Mouse (Mus musculus) embryonic facial prominence, embryonic 14.5 days (tissue): Measurements from ENCODE around the gene Slc2a9. TPM values are rescaled to one million over a fixed set of nuclear protein-coding genes. Genes with fewer than 3 reads are reported as not detected.

Experiments used
- ATAC-seq: fragments of 200-750 bp; cut with Nextera tagmentation; 2 replicates; pipeline ENCODE4 v1.8.0; 2017; ENCODE audit warnings: low read depth, moderate number of reproducible peaks, moderate TSS enrichment
- DNase-seq: peaks from one replicate; pipeline ENCODE4 v3.0.0-alpha.2; 2015; ENCODE audit warnings: low spot score
- H3K27ac ChIP-seq: fragments of 300-500 bp; sonication (generic); replicated peaks from 2 replicates; pipeline ENCODE4 v1.5.1; 2014; ENCODE audit warnings: low read depth, mild to moderate bottlenecking, low read length, moderate library complexity
- H3K27me3 ChIP-seq: fragments of 300-500 bp; sonication (generic); replicated peaks from 2 replicates; pipeline ENCODE4 v1.6.1; 2014; ENCODE audit warnings: low read length; ENCODE audit not compliant: control insufficient read depth, insufficient read depth
- H3K36me3 ChIP-seq: fragments of 300-500 bp; sonication (generic); 2 replicates; pipeline ENCODE4 v1.6.1; 2014; ENCODE audit warnings: low read length, mixed read lengths; ENCODE audit not compliant: control insufficient read depth, insufficient read depth
- H3K4me1 ChIP-seq: fragments of 300-500 bp; sonication (generic); 2 replicates; pipeline ENCODE4 v1.6.1; 2014; ENCODE audit warnings: antibody characterized with exemption, low read length; ENCODE audit not compliant: control insufficient read depth, insufficient read depth
- H3K4me2 ChIP-seq: fragments of 300-500 bp; sonication (generic); 2 replicates; pipeline ENCODE4 v1.6.1; 2014; ENCODE audit warnings: low read depth, mild to moderate bottlenecking, low read length, moderate library complexity, mixed read lengths
- H3K4me3 ChIP-seq: fragments of 300-500 bp; sonication (generic); 2 replicates; pipeline ENCODE4 v1.5.1; 2014; ENCODE audit warnings: low read depth, mild to moderate bottlenecking, low read length
- H3K9ac ChIP-seq: fragments of 300-500 bp; sonication (generic); 2 replicates; pipeline ENCODE4 v1.6.1; 2014; ENCODE audit warnings: low read depth, mild to moderate bottlenecking, low read length, moderate library complexity, mixed read lengths
- H3K9me3 ChIP-seq: fragments of 300-500 bp; sonication (generic); 2 replicates; pipeline ENCODE4 v1.6.1; 2016; ENCODE audit warnings: low read length; ENCODE audit not compliant: control insufficient read depth
- WGBS: fragments of 180-500 bp; shearing (Covaris S2); extraction: QIAGEN DNeasy Blood & Tissue Kit; methylation state at CpG from one replicate; pipeline ENCODE4 v1.1.7; 2014; 5-methylcytosine and 5-hydroxymethylcytosine counted together
- polyA plus RNA-seq: library from polyadenylated mRNA; unstranded; fragments of >200 nt; fragmentation: Nextera tagmentation; extraction: Ambion mirVana; gene quantifications from 2 replicates; pipeline ENCODE4 v1.2.1, GENCODE M21; 2014

The Slc2a9 gene
- polyA plus RNA-seq, 1 experiment from 2014 or later = 0.56 TPM

- no peaks in the 10 kb centered on the region for H3K27me3 ChIP-seq
- no peak overlapping the region for H3K4me2 ChIP-seq
- H3K9me3 ChIP-seq = no peaks in the 10 kb centered on the region
- no peak overlapping the region for H3K9ac ChIP-seq
- no peaks in the 10 kb centered on the region for H3K36me3 ChIP-seq
- H3K4me1 ChIP-seq = peaks cover 19% of the 10 kb centered on the region
- no peak overlapping the region for H3K4me3 ChIP-seq
- WGBS = 89% methylated on average over 5 of the region's 5 CpGs
- no peak for DNase-seq
- no peak for ATAC-seq
- no peak overlapping the region for H3K27ac ChIP-seq
These were observed 138.5 kb downstream of the Slc2a9 start for GRCm38 (mm10) chr5:38364396-38364795.

GRCm38 (mm10) chr5:38359716-38360115 lies 143.2 kb downstream of the Slc2a9 start:
- H3K9me3 ChIP-seq = no peaks in the 10 kb centered on the region
- H3K4me1 ChIP-seq = no peaks in the 10 kb centered on the region
- no peak for DNase-seq
- no peaks in the 10 kb centered on the region; the same call in 1 of the 2 replicates for H3K27me3 ChIP-seq
- no peak overlapping the region for H3K4me3 ChIP-seq
- H3K36me3 ChIP-seq = no peaks in the 10 kb centered on the region
- WGBS = 74% methylated on average over 2 of the region's 2 CpGs
- ATAC-seq = no peak
- no peak overlapping the region for H3K4me2 ChIP-seq
- no peak overlapping the region for H3K9ac ChIP-seq
- no peak overlapping the region for H3K27ac ChIP-seq

- DNase-seq (no peak), ATAC-seq (no peak)
- Histone ChIP-seq H3K27ac (no peak overlapping the region), H3K27me3 (no peaks in the 10 kb centered on the region; the same call in 1 of the 2 replicates), H3K9me3 (no peaks in the 10 kb centered on the region), H3K4me2 (no peak overlapping the region), H3K9ac (no peak overlapping the region), H3K4me3 (no peak overlapping the region), H3K36me3 (no peaks in the 10 kb centered on the region), H3K4me1 (no peaks in the 10 kb centered on the region)
- WGBS = 79% methylated on average over 3 of the region's 3 CpGs
These were observed 146.0 kb downstream of the Slc2a9 start for GRCm38 (mm10) chr5:38356927-38357326.

- ATAC-seq = no peak
- no peak overlapping the region for H3K4me2 ChIP-seq
- DNase-seq = no peak
- no peaks in the 10 kb centered on the region for H3K27me3 ChIP-seq
- no peak overlapping the region for H3K9ac ChIP-seq
- H3K9me3 ChIP-seq = no peaks in the 10 kb centered on the region
- H3K36me3 ChIP-seq = no peaks in the 10 kb centered on the region
- WGBS = 29% methylated on average over 5 of the region's 5 CpGs
- no peak overlapping the region for H3K4me3 ChIP-seq
- H3K27ac ChIP-seq = no peak overlapping the region
- H3K4me1 ChIP-seq = no peaks in the 10 kb centered on the region
These were observed 152.5 kb downstream of the Slc2a9 start for GRCm38 (mm10) chr5:38350351-38350929.

- Histone ChIP-seq H3K4me3 (no peak overlapping the region), H3K4me2 (no peak overlapping the region), H3K9me3 (no peaks in the 10 kb centered on the region), H3K4me1 (no peaks in the 10 kb centered on the region), H3K36me3 (no peaks in the 10 kb centered on the region), H3K27ac (no peak overlapping the region), H3K27me3 (no peaks in the 10 kb centered on the region), H3K9ac (no peak overlapping the region)
- ATAC-seq (0 out of 2 replicates have a peak, but pooled peaks have one; percentile 18), DNase-seq (peak; percentile 56)
- WGBS = 24% methylated on average over 10 of the region's 10 CpGs
These were observed 156.1 kb downstream of the Slc2a9 start for GRCm38 (mm10) chr5:38346646-38347432.

GRCm38 (mm10) chr5:38343101-38343500 lies 159.8 kb downstream of the Slc2a9 start:
- 59% methylated on average over 3 of the region's 3 CpGs for WGBS
- no peak for ATAC-seq
- Histone ChIP-seq H3K9ac (no peak overlapping the region), H3K4me2 (no peak overlapping the region), H3K9me3 (no peaks in the 10 kb centered on the region), H3K4me3 (no peak overlapping the region), H3K27ac (no peak overlapping the region), H3K4me1 (no peaks in the 10 kb centered on the region), H3K27me3 (no peaks in the 10 kb centered on the region), H3K36me3 (no peaks in the 10 kb centered on the region)
- no peak for DNase-seq

- no peak overlapping the region for H3K4me3 ChIP-seq
- no peak overlapping the region for H3K4me2 ChIP-seq
- no peak overlapping the region for H3K27ac ChIP-seq
- H3K27me3 ChIP-seq = no peaks in the 10 kb centered on the region
- H3K4me1 ChIP-seq = no peaks in the 10 kb centered on the region
- DNase-seq (no peak), ATAC-seq (no peak)
- H3K36me3 ChIP-seq = no peaks in the 10 kb centered on the region
- H3K9ac ChIP-seq = no peak overlapping the region
- WGBS = 29% methylated on average over 1 of the region's 1 CpGs
- no peaks in the 10 kb centered on the region for H3K9me3 ChIP-seq
These were observed 168.4 kb downstream of the Slc2a9 start for GRCm38 (mm10) chr5:38334582-38334981.

- Histone ChIP-seq H3K4me3 (no peak overlapping the region), H3K27me3 (no peaks in the 10 kb centered on the region), H3K36me3 (no peaks in the 10 kb centered on the region), H3K9me3 (no peaks in the 10 kb centered on the region), H3K27ac (no peak overlapping the region), H3K4me1 (no peaks in the 10 kb centered on the region), H3K4me2 (no peak overlapping the region), H3K9ac (no peak overlapping the region)
- WGBS = 52% methylated on average over 4 of the region's 4 CpGs
- DNase-seq = no peak
- ATAC-seq = no peak; the same call in 1 of the 2 replicates
These were observed 169.6 kb downstream of the Slc2a9 start for GRCm38 (mm10) chr5:38333381-38333780.
